Mouse (Mus musculus): ENCODE results near the gene Mfsd9. TPM values are rescaled to one million over a fixed set of nuclear protein-coding genes. Genes with fewer than 3 reads are reported as not detected.

Gene Mfsd9
- total and polyA plus RNA-seq, 3 experiments = not detected

DNA sequence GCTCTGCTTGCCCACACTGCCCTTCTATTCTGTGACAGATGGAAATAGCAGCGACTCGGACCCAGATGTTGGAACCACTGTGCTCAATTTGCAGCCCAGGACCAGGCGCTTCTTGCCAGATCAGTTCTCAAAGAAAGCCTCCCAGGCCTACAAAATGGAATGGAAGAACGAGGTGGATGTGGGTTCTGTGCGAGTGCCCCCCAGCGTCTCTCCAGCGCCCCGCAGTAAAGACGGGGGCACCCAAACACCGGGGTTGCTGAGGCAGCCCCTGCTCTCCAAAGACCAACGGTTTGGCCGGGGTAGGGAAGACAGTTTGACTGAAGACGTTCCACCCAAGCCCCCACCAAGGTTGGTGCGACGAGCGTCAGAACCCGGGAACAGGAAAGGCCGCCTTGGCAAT, 22.9 kb downstream of the Mfsd9 start:
- in situ Hi-C loops (cut with MboI; ENCODE audit: low pct_ligation_motif_present, low pct_unique_long_range_greater_than_20kb, low sequenced_read_pairs) (no loop called here), dilution Hi-C loops (cut with MboI; ENCODE audit: extremely low pct_ligation_motif_present, extremely low pct_unique_long_range_greater_than_20kb, low sequenced_read_pairs) (no loop called here)
- Histone ChIP-seq H3K27me3 (replicated peaks) (no peaks in the 10 kb centered on the region), H3K4me3 (replicated peaks in 1 of 3; ENCODE audit: low read depth in 2 of 3, low read length in 2 of 3, poor library complexity in 1 of 3) (no peak overlapping the region), H3K36me3 (replicated peaks in 1 of 2; ENCODE audit: control insufficient read depth in 1 of 2, insufficient read depth in 1 of 2, low read length in 1 of 2) (no peaks in the 10 kb centered on the region), H3K9ac (ENCODE audit: insufficient read depth, low read depth) (no peak overlapping the region), H3K27ac (ENCODE audit: insufficient read depth, low read depth) (no peak overlapping the region), H3K4me1 (ENCODE audit: control insufficient read depth in 1 of 2, insufficient read depth in 2 of 2) (no peaks in the 10 kb centered on the region), H3K4me2 (ENCODE audit: insufficient read depth, low read depth, poor library complexity, severe bottlenecking) (no peak overlapping the region), H3K9me3 (replicated peaks; ENCODE audit: low read length) (peaks cover 69% of the 10 kb centered on the region), H3K79me2 (replicated peaks; ENCODE audit: control insufficient read depth, extremely low read depth, insufficient read depth, poor library complexity, severe bottlenecking) (no peaks in the 10 kb centered on the region)
- DNase-seq (ENCODE audit: extremely low read depth) = no peak
- TF ChIP-seq CHD1 (IDR thresholded peaks at IDR 0.05; ENCODE audit: low read depth, low read length) = no peak
- no peak for TF ChIP-seq CHD2 (IDR thresholded peaks at IDR 0.05; ENCODE audit: low read length)
- no peak for TF ChIP-seq ZNF384 (IDR thresholded peaks at IDR 0.05; ENCODE audit: low read depth, low read length)
- TF ChIP-seq NELFE (IDR thresholded peaks at IDR 0.05; ENCODE audit: low read depth, low read length) = no peak

DNA sequence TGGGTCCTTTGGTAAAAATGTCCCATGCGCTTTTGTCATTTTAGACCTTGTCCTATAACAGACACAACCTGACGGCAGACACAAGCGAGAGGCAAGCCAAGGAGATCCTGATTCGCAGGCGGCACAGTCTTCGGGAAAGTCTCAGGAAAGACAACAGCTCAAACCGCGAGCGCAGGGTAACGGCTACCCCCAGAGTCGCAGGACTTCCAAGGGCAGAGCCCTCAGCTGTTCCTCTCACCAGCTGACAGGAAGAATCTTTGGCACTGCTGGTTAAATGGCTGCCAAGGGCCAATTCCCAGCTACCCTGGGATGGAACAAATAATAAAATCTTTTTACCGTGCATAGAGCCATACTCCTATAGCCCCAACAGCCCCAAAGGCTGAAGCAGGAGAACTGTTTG, 25.0 kb downstream of the Mfsd9 start:
- Histone ChIP-seq H3K79me2 (replicated peaks; ENCODE audit: control insufficient read depth, extremely low read depth, insufficient read depth, poor library complexity, severe bottlenecking) (no peaks in the 10 kb centered on the region), H3K36me3 (replicated peaks in 1 of 2; ENCODE audit: control insufficient read depth in 1 of 2, insufficient read depth in 1 of 2, low read length in 1 of 2) (no peaks in the 10 kb centered on the region), H3K4me1 (ENCODE audit: control insufficient read depth in 1 of 2, insufficient read depth in 2 of 2) (no peaks in the 10 kb centered on the region), H3K4me2 (ENCODE audit: insufficient read depth, low read depth, poor library complexity, severe bottlenecking) (no peak overlapping the region), H3K27ac (ENCODE audit: insufficient read depth, low read depth) (no peak overlapping the region), H3K4me3 (replicated peaks in 1 of 3; ENCODE audit: low read depth in 2 of 3, low read length in 2 of 3, poor library complexity in 1 of 3) (no peak overlapping the region), H3K9ac (ENCODE audit: insufficient read depth, low read depth) (no peak overlapping the region), H3K27me3 (replicated peaks) (no peaks in the 10 kb centered on the region), H3K9me3 (replicated peaks; ENCODE audit: low read length) (peaks cover 66% of the 10 kb centered on the region)
- no peak for DNase-seq (ENCODE audit: extremely low read depth)
- dilution Hi-C loops (cut with MboI; ENCODE audit: extremely low pct_ligation_motif_present, extremely low pct_unique_long_range_greater_than_20kb, low sequenced_read_pairs) = no loop called here
- in situ Hi-C loops (cut with MboI; ENCODE audit: low pct_ligation_motif_present, low pct_unique_long_range_greater_than_20kb, low sequenced_read_pairs) = no loop called here
- TF ChIP-seq POLR2A (IDR thresholded peaks at IDR 0.05; ENCODE audit: low read depth, low read length) (no peak), MAFK (IDR thresholded peaks at IDR 0.05; ENCODE audit: insufficient replicate concordance, low read length) (no peak), USF2 (conservative IDR thresholded peaks at IDR 0.05; ENCODE audit: low read depth, low read length) (no peak), HCFC1 (IDR thresholded peaks at IDR 0.05; ENCODE audit: low read depth, low read length) (no peak), JUND (conservative IDR thresholded peaks at IDR 0.05; ENCODE audit: low read depth, low read length) (no peak), CHD1 (IDR thresholded peaks at IDR 0.05; ENCODE audit: low read depth, low read length) (no peak), USF1 (IDR thresholded peaks at IDR 0.05; ENCODE audit: low read depth, low read length) (no peak), GABPA (IDR thresholded peaks at IDR 0.05; ENCODE audit: insufficient replicate concordance, low read depth, low read length) (no peak), BHLHE40 (IDR thresholded peaks at IDR 0.05; ENCODE audit: low read depth, low read length) (no peak), MAX (IDR thresholded peaks at IDR 0.05; ENCODE audit: low read length) (no peak), CTCF (conservative IDR thresholded peaks at IDR 0.05 in 1 of 2, IDR thresholded peaks at IDR 0.05 in 1 of 2; ENCODE audit: low read depth in 2 of 2, low read length in 2 of 2) (no peak)

DNA sequence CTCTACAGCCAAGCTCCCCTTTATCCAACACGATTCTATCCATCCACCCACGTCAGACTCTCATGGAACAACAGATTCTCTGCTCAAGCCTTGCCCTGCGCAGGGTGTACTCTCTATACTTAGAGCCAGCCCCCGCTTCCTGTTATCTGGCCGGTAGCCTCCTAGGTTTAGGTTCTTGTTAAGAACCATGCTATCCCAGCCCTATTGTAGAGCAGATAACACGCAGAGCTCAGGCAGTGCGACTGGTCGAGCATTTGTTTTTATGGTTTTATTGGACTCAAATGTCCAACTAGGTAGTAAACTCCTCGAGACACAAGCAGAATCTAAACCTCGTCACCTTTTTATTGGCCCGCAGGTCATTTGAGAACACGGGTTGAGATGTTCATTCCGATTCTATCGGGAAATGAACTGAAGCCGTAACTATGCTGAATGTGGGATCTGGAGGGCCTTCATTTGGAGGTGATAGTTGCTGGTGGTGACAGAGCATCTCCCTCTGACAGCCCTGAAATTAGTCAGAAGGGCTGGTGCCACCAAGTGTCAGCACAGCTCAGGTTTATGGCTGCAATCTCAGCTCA, 25.7 kb downstream of the Mfsd9 start:
- H3K27me3 ChIP-seq (replicated peaks) = no peaks in the 10 kb centered on the region
- H3K4me1 ChIP-seq (ENCODE audit: control insufficient read depth in 1 of 2, insufficient read depth in 2 of 2) = no peaks in the 10 kb centered on the region
- dilution Hi-C loops (cut with MboI; ENCODE audit: extremely low pct_ligation_motif_present, extremely low pct_unique_long_range_greater_than_20kb, low sequenced_read_pairs) = no loop called here
- H3K36me3 ChIP-seq (replicated peaks in 1 of 2; ENCODE audit: control insufficient read depth in 1 of 2, insufficient read depth in 1 of 2, low read length in 1 of 2) = no peaks in the 10 kb centered on the region
- H3K9me3 ChIP-seq (replicated peaks; ENCODE audit: low read length) = peaks cover 72% of the 10 kb centered on the region
- DNase-seq (ENCODE audit: extremely low read depth) = no peak
- no peak for TF ChIP-seq RAD21 (IDR thresholded peaks at IDR 0.05; ENCODE audit: low read depth, low read length)
- no peak for TF ChIP-seq KAT2A (IDR thresholded peaks at IDR 0.05; ENCODE audit: insufficient replicate concordance, low read length)
- no peak for TF ChIP-seq MXI1 (IDR thresholded peaks at IDR 0.05; ENCODE audit: low read depth, low read length)
- no peak for TF ChIP-seq GABPA (IDR thresholded peaks at IDR 0.05; ENCODE audit: insufficient replicate concordance, low read depth, low read length)
- no peak for TF ChIP-seq MAZ (IDR thresholded peaks at IDR 0.05; ENCODE audit: low read depth, low read length)
- TF ChIP-seq ELF1 (IDR thresholded peaks at IDR 0.05; ENCODE audit: low read depth, low read length) = no peak
- TF ChIP-seq JUN (IDR thresholded peaks at IDR 0.05; ENCODE audit: insufficient read depth, low read depth, low read length) = no peak
- no peak for TF ChIP-seq SMC3 (IDR thresholded peaks at IDR 0.05; ENCODE audit: low read depth, low read length)
- TF ChIP-seq NELFE (IDR thresholded peaks at IDR 0.05; ENCODE audit: low read depth, low read length) = no peak
- no peak for TF ChIP-seq ZMIZ1 (IDR thresholded peaks at IDR 0.05; ENCODE audit: low read depth, low read length)
- no peak for TF ChIP-seq POLR2A (IDR thresholded peaks at IDR 0.05; ENCODE audit: low read depth, low read length)
- TF ChIP-seq USF2 (conservative IDR thresholded peaks at IDR 0.05; ENCODE audit: low read depth, low read length) = no peak
- TF ChIP-seq CHD2 (IDR thresholded peaks at IDR 0.05; ENCODE audit: low read length) = no peak
- TF ChIP-seq JUND (conservative IDR thresholded peaks at IDR 0.05; ENCODE audit: low read depth, low read length) = no peak
- TF ChIP-seq MAX (IDR thresholded peaks at IDR 0.05; ENCODE audit: low read length) = no peak
- TF ChIP-seq E2F4 (IDR thresholded peaks at IDR 0.05; ENCODE audit: insufficient replicate concordance, low read depth, low read length) = no peak
- TF ChIP-seq ETS1 (conservative IDR thresholded peaks at IDR 0.05; ENCODE audit: low read depth, low read length) = no peak
- H3K27ac ChIP-seq (ENCODE audit: insufficient read depth, low read depth) = no peak overlapping the region
- H3K79me2 ChIP-seq (replicated peaks; ENCODE audit: control insufficient read depth, extremely low read depth, insufficient read depth, poor library complexity, severe bottlenecking) = no peaks in the 10 kb centered on the region
- no peak overlapping the region for H3K4me3 ChIP-seq (replicated peaks in 1 of 3; ENCODE audit: low read depth in 2 of 3, low read length in 2 of 3, poor library complexity in 1 of 3)
- in situ Hi-C loops (cut with MboI; ENCODE audit: low pct_ligation_motif_present, low pct_unique_long_range_greater_than_20kb, low sequenced_read_pairs) = no loop called here
- H3K9ac ChIP-seq (ENCODE audit: insufficient read depth, low read depth) = no peak overlapping the region
- H3K4me2 ChIP-seq (ENCODE audit: insufficient read depth, low read depth, poor library complexity, severe bottlenecking) = no peak overlapping the region
